Mouse (Mus musculus) ES-Bruce4 (cell line): ENCODE data around the gene Tmem262. TPM values are rescaled to one million over a fixed set of nuclear protein-coding genes. Genes with fewer than 3 reads are reported as not detected.
A peak's percentile ranks its signal among the peaks of the same experiment; 100 is the strongest.
"Not testable (repeated sequence)": the region's sequence is repeated elsewhere in the genome, so short reads cannot be mapped to it uniquely, and the experiment has no call there.

Experiments
- H3K27ac ChIP-seq: 2 replicates; pipeline ENCODE4 v1.5.1; 2012; ENCODE audit warnings: low read length, inconsistent platforms; ENCODE audit not compliant: insufficient read depth
- H3K27me3 ChIP-seq: 2 replicates; pipeline ENCODE4 v1.6.1; 2012; ENCODE audit warnings: mild to moderate bottlenecking, low read length, inconsistent platforms; ENCODE audit not compliant: control insufficient read depth, poor library complexity, insufficient read depth, severe bottlenecking
- H3K36me3 ChIP-seq: 2 replicates; pipeline ENCODE4 v1.6.1; 2012; ENCODE audit warnings: inconsistent platforms, mild to moderate bottlenecking, low read length, moderate library complexity; ENCODE audit not compliant: control insufficient read depth, poor library complexity, insufficient read depth, severe bottlenecking
- H3K4me1 ChIP-seq: one replicate; pipeline ENCODE4 v1.8.1; 2011; ENCODE audit warnings: low read length; ENCODE audit not compliant: control insufficient read depth, insufficient read depth
- H3K4me3 ChIP-seq: 2 replicates; pipeline ENCODE4 v1.5.1; 2011; ENCODE audit warnings: low read depth, mild to moderate bottlenecking, low read length
- H3K9ac ChIP-seq: 2 replicates; pipeline ENCODE4 v1.6.1; 2012; ENCODE audit warnings: low read depth, mild to moderate bottlenecking, inconsistent platforms; ENCODE audit not compliant: poor library complexity, severe bottlenecking
- H3K9me3 ChIP-seq: replicated peaks from 2 replicates; pipeline ENCODE4 v1.6.1; 2012; ENCODE audit warnings: mild to moderate bottlenecking, low read length, inconsistent platforms; ENCODE audit not compliant: control insufficient read depth, poor library complexity, insufficient read depth, severe bottlenecking
- CTCF ChIP-seq: IDR thresholded peaks from one replicate; pipeline ENCODE4 v1.8.1; 2011; ENCODE audit warnings: low read depth, low read length
- EP300 ChIP-seq: IDR thresholded peaks from 2 replicates; pipeline ENCODE4 v1.6.1; 2011; ENCODE audit warnings: low read depth, low read length; ENCODE audit not compliant: insufficient read depth
- POLR2A ChIP-seq: IDR thresholded peaks from one replicate; pipeline ENCODE4 v1.8.1; 2011; ENCODE audit warnings: low read length; ENCODE audit not compliant: insufficient read depth
- polyA plus RNA-seq: library from polyadenylated mRNA; stranded (reverse); fragments of >200 nt; gene quantifications from 2 replicates; pipeline ENCODE4 v1.2.4, GENCODE M21; 2011; ENCODE audit warnings: low read depth; ENCODE audit not compliant: missing spikeins, insufficient read depth, insufficient read length

Gene Tmem262
- polyA plus RNA-seq, 1 experiment = not detected

- Histone ChIP-seq H3K9ac (no peak overlapping the region), H3K9me3 (no peaks in the 10 kb centered on the region), H3K27ac (no peak overlapping the region), H3K36me3 (no peaks in the 10 kb centered on the region), H3K4me3 (no peak overlapping the region), H3K27me3 (no peaks in the 10 kb centered on the region), H3K4me1 (no peaks in the 10 kb centered on the region)
- TF ChIP-seq CTCF = no peak
- no peak for TF ChIP-seq EP300
- TF ChIP-seq POLR2A = no peak
These were observed 37.5 kb upstream of the Tmem262 start for GRCm38 (mm10) chr19:6042293-6042692.

- not testable (repeated sequence) for H3K36me3 ChIP-seq, H3K9me3 ChIP-seq, H3K4me1 ChIP-seq, H3K27me3 ChIP-seq, H3K27ac ChIP-seq, H3K9ac ChIP-seq, H3K4me3 ChIP-seq
These were observed 35.7 kb upstream of the Tmem262 start for GRCm38 (mm10) chr19:6044102-6044501.

DNA sequence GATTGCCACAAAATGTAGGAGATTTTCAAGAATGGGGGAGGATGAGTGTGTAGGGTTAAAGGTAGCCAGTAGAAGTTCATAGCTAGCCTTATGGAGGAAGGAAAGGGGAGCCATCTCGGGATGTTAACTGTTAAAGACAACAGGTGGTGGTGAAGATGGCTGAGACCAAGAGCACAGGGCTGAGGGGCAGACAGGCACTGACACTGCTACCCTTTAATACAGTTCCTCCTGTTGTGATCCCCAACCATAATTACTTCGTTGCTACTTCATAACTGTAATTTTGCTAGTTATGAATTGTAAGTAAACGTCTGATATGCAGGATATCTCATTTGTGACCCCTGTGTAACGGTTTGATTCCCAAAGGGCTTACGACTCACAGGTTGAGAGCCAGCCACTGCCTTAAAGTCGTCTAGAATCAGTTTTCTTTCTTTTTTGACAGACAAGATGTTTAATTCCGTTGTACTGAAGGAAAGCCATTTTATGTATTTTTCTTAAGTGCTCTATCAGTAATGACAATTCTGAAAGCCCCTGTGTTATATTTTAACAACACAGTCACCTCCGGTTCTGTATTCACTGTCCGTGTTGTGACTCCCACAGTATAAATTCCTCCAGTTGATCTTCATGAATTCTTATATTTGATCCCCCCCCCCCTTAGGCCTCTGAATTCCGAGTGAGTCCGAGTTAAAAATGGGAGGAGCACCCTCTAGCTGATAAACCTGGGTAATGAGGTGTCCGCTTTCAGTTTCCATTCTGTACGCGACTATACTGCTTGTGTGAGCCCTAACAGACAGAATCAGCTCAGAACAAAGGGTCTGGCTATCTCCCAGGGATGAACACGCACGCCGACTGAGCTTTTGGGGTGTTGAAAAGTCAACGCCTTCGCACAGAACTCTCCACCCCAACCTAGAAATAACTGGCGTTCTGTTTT lies 34.2 kb upstream of the Tmem262 start:
- no peaks in the 10 kb centered on the region for H3K27me3 ChIP-seq
- no peaks in the 10 kb centered on the region for H3K9me3 ChIP-seq
- peak overlapping the region; percentile 92 for H3K9ac ChIP-seq
- H3K4me1 ChIP-seq = no peaks in the 10 kb centered on the region
- H3K27ac ChIP-seq = peak overlapping the region; percentile 66; the same call in 1 of the 2 replicates
- peaks cover 22% of the 10 kb centered on the region for H3K36me3 ChIP-seq
- H3K4me3 ChIP-seq = peak overlapping the region; percentile 90
- TF ChIP-seq CTCF (no peak), EP300 (no peak), POLR2A (no peak)

DNA sequence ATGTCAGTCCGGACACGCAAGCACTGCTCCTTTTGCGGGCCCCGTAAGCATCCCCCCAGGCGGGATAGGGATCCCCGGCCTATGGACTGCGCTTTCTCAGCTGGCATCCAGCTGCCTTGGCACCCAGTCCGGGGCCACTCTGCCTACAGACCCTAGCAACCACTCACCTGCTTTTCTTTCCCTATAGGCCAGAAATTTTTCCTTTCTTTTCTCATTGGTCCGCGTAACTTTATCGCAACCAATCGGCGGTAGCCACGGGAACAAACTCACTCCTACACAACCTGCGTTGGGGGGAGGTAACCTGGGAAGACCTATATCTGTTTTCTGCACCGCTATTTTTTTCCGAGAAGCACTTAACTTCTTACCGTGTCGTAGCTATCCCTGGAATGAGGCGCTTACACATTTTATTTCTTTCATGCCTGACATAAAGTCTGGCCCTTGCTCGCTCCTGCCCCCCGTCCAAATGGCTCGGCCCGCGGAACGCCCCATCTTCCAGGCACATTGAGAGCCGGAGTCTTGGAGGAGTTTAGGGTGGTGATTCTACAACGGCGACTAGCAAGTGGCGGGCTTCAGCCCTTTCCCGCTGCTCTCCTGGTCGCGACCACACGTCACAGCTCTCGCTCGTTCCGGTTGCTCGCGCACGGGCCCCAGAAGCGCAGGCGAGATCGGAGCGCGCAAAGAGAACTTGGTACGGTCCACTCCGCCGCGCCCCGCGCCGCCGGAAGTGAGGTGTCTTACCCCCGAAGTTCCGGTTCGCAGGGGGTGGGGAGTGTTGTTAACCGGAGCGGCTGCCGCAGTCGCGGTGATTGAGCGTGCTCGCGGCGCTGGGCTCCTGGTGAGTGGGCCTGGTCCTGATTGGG lies 33.3 kb upstream of the Tmem262 start, which contains the start of gene Syvn1:
TSS of gene Syvn1 (plus strand) at position 283 of the 860 bp plus-strand sequence.
- peaks cover 26% of the 10 kb centered on the region for H3K36me3 ChIP-seq
- no peaks in the 10 kb centered on the region for H3K9me3 ChIP-seq
- TF ChIP-seq CTCF (no peak), POLR2A (peak; percentile 58), EP300 (0 out of 2 replicates have a peak, but pooled peaks have one; percentile 19)
- no peaks in the 10 kb centered on the region for H3K27me3 ChIP-seq
- H3K4me1 ChIP-seq = no peaks in the 10 kb centered on the region
- peak within 1 kb of the TSS; percentile 95 for H3K4me3 ChIP-seq
- peak within 1 kb of the TSS; percentile 92 for H3K9ac ChIP-seq
- H3K27ac ChIP-seq = peak within 1 kb of the TSS; percentile 66

GRCm38 (mm10) chr19:6047154-6047898 lies 32.5 kb upstream of the Tmem262 start:
- H3K27ac ChIP-seq = no peak overlapping the region
- TF ChIP-seq EP300 = no peak
- no peak for TF ChIP-seq POLR2A
- no peak for TF ChIP-seq CTCF

More at GRCm38 (mm10) chr19:6047154-6047898, 32.5 kb upstream of the Tmem262 start:
- H3K4me1 ChIP-seq = no peaks in the 10 kb centered on the region
- no peaks in the 10 kb centered on the region for H3K9me3 ChIP-seq
- H3K4me3 ChIP-seq = peak overlapping the region; percentile 95
- no peaks in the 10 kb centered on the region for H3K27me3 ChIP-seq
- peaks cover 32% of the 10 kb centered on the region for H3K36me3 ChIP-seq
- peak overlapping the region; percentile 92 for H3K9ac ChIP-seq
